Mouse (Mus musculus) kidney, postnatal 14 days (tissue): ENCODE data around the gene Hnrnpa0.
A peak's percentile ranks its signal among the peaks of the same experiment; 100 is the strongest.

Experiments used
- DNase-seq: peaks from one replicate; pipeline ENCODE4 v3.0.0; 2022; ENCODE audit warnings: mixed read lengths

Gene Hnrnpa0

GRCm38 (mm10) chr13:58126862-58127765, 1.2 kb downstream of the Hnrnpa0 start:
- no peak for DNase-seq

- peak; percentile 68 for DNase-seq
Observed at GRCm38 (mm10) chr13:58126126-58126525, 2.2 kb downstream of the Hnrnpa0 start.

- DNase-seq, result no peak
Observed at GRCm38 (mm10) chr13:58124989-58125388, 3.4 kb downstream of the Hnrnpa0 start.

- no peak for DNase-seq
Observed at GRCm38 (mm10) chr13:58124278-58124677, 4.1 kb downstream of the Hnrnpa0 start.

- DNase-seq, result peak; percentile 76
Observed at GRCm38 (mm10) chr13:58123381-58123780, 5.0 kb downstream of the Hnrnpa0 start.

- DNase-seq, result peak; percentile 41
Observed at GRCm38 (mm10) chr13:58122786-58123297, 5.5 kb downstream of the Hnrnpa0 start.

GRCm38 (mm10) chr13:58117318-58118017, 10.9 kb downstream of the Hnrnpa0 start:
- DNase-seq, result peak; percentile 59

- DNase-seq, result no peak
Observed at GRCm38 (mm10) chr13:58116801-58117200, 11.6 kb downstream of the Hnrnpa0 start.

GRCm38 (mm10) chr13:58115227-58115626, 13.1 kb downstream of the Hnrnpa0 start:
- DNase-seq, result peak; percentile 81

- peak; percentile 71 for DNase-seq
Observed at GRCm38 (mm10) chr13:58113061-58113900, 15.1 kb downstream of the Hnrnpa0 start, which contains the start of gene Klhl3. Gene Klhl3, minus strand, starts transcription at chr13:58113592.

GRCm38 (mm10) chr13:58112601-58113041, 15.7 kb downstream of the Hnrnpa0 start:
- DNase-seq, result peak; percentile 23

GRCm38 (mm10) chr13:58112191-58112590, 16.2 kb downstream of the Hnrnpa0 start:
- no peak for DNase-seq

- DNase-seq, result no peak
Observed at GRCm38 (mm10) chr13:58111306-58111705, 17.1 kb downstream of the Hnrnpa0 start.

- DNase-seq, result no peak
Observed at GRCm38 (mm10) chr13:58090643-58091042, 37.7 kb downstream of the Hnrnpa0 start.

- no peak for DNase-seq
Observed at GRCm38 (mm10) chr13:58084396-58084795, 44.0 kb downstream of the Hnrnpa0 start.

- DNase-seq, result no peak
Observed at GRCm38 (mm10) chr13:58083521-58083920, 44.8 kb downstream of the Hnrnpa0 start.

GRCm38 (mm10) chr13:58083048-58083447, 45.3 kb downstream of the Hnrnpa0 start:
- no peak for DNase-seq

- DNase-seq, result no peak
Observed at GRCm38 (mm10) chr13:58078361-58078760, 50.0 kb downstream of the Hnrnpa0 start.
